Mouse (Mus musculus): ENCODE data around the gene Tas2r115.

Gene Tas2r115

GRCm38 (mm10) chr6:132737935-132738334 lies at the start of gene Tas2r115:
Gene Tas2r115 (minus strand): TSS chr6:132738035.
- DNase-seq (ENCODE audit: inconsistent age in 2 of 2, low spot score in 1 of 2), result no peak

GRCm38 (mm10) chr6:132778062-132778461 lies 40.2 kb upstream of the Tas2r115 start, which contains the start of gene Tas2r136:
Gene Tas2r136 (minus strand): TSS chr6:132778162.
- DNase-seq (ENCODE audit: inconsistent age in 2 of 2, low spot score in 1 of 2), result no peak

- DNase-seq (ENCODE audit: inconsistent age in 2 of 2, low spot score in 1 of 2), result no peak
Observed at GRCm38 (mm10) chr6:132761831-132762230, 24.0 kb upstream of the Tas2r115 start, which contains the start of gene Tas2r102. Gene Tas2r102 (plus strand): TSS chr6:132762131.

- no peak for DNase-seq (ENCODE audit: inconsistent age in 2 of 2, low spot score in 1 of 2)
Observed at GRCm38 (mm10) chr6:132754430-132754829, 16.6 kb upstream of the Tas2r115 start, which contains the start of gene Tas2r124. Gene Tas2r124 (plus strand): TSS chr6:132754730.

GRCm38 (mm10) chr6:132750206-132750605 lies 12.4 kb upstream of the Tas2r115 start:
- peak; percentile 32 to 54 for DNase-seq (ENCODE audit: inconsistent age in 2 of 2, low spot score in 1 of 2)

- no peak for DNase-seq (ENCODE audit: inconsistent age in 2 of 2, low spot score in 1 of 2)
Observed at GRCm38 (mm10) chr6:132711828-132712227, 26.0 kb downstream of the Tas2r115 start, which contains the start of gene Tas2r122. Gene Tas2r122 (minus strand): TSS chr6:132711928.

GRCm38 (mm10) chr6:132700907-132701306 lies 36.9 kb downstream of the Tas2r115 start, which contains the start of gene Tas2r121:
Gene Tas2r121 (minus strand): TSS chr6:132701007.
- DNase-seq (ENCODE audit: inconsistent age in 2 of 2, low spot score in 1 of 2), result no peak

- peak; percentile 37 to 80 for DNase-seq (ENCODE audit: inconsistent age in 2 of 2, low spot score in 1 of 2)
Observed at GRCm38 (mm10) chr6:132691596-132691995, 46.2 kb downstream of the Tas2r115 start.

Measured in adrenal gland, adult (tissue).